Mouse (Mus musculus): ENCODE results near the gene Gm11111.

The Gm11111 gene

DNA sequence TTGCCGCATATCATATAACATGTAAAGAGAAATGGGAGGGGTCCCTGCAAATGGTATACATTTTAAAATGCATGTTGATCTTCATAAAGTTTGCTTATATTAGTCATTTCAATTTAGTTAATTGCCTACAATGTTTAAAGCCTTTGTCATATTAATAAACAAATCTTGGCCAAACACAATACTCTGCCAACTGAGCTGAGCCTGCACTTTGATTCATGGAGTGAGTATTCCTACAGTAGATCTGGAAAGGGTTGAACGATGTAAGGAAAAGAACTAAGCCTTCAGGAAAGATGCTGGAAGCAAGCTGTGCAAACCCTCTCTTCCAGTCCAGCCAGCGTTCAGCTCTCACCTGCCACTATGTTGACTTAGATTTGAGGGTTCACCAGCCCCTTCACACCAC lies 29.6 kb downstream of the Gm11111 start:
- DNase-seq (ENCODE audit: low read depth): no peak

DNA sequence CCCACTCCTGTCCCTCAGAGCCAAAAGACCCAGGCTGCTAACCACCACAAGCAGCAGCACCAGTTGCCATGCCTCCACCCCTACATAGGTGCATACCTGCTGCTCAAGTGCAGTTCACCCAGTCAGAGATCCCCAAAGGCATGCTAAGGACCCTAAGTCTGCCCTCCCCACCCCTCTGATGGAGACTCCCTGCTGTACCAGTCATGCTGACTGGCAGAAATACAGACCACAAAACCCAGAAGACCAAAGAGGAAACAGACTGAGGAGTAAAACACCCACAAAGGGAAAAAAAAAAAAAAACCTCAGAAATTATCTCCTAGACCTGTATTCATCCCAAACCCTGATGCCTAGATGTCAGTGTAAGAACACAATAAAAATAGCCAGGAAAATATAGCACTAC lies 33.4 kb downstream of the Gm11111 start:
- no peak for DNase-seq (ENCODE audit: low read depth)
